In genomic region chr12:111378812-111379211, GRCm38 (mm10) we compare ENCODE assay signal across 11 mouse cellular contexts. TPM values are rescaled to one million over a fixed set of nuclear protein-coding genes. Genes with fewer than 3 reads are reported as not detected.
A peak's percentile ranks its signal among the peaks of the same experiment; 100 is the strongest.
DNase-seq lines count a peak whose midpoint lies in the region; ATAC-seq and TF ChIP-seq lines count a peak whose summit lies in the region.
"Had no signal": no experiment of that assay in that cellular context is flagged by ENCODE, and none has a peak within 500 bp of the region (broad histone marks: within the 10 kb centered on the region; RNA-seq: fewer than 3 reads in every experiment).

No protein-coding gene starts in this region.

- intact Hi-C loops in left cerebral cortex, adult 2 months (cut with DNase I): no loop called here
- intact Hi-C loops in left cerebral cortex, postnatal 25 days (cut with DNase I): no loop called here

- no peak for ATAC-seq in forebrain, embryonic 11.5 days (replicated peaks; ENCODE audit: low FRiP score)
- no peak for ATAC-seq in intestine, embryonic 15.5 days
- ATAC-seq in neural tube, embryonic 12.5 days (ENCODE audit: low FRiP score, low read depth): no peak
- no peak for ATAC-seq in activated CD4-positive, CD25-positive, alpha-beta regulatory T cell, adult 4 months

- WGBS in forebrain, embryonic 11.5 days: 74% methylated on average over 12 of the region's 12 CpGs
- 71% methylated on average over 12 of the region's 12 CpGs for WGBS in intestine, embryonic 15.5 days
- 76% methylated on average over 12 of the region's 12 CpGs for WGBS in neural tube, embryonic 12.5 days

- H3K4me2 ChIP-seq in forebrain, embryonic 11.5 days (ENCODE audit: low read depth, low read length, severe bottlenecking): peak overlapping the region; percentile 95; the same call in 1 of the 2 replicates
- H3K4me2 ChIP-seq in intestine, embryonic 15.5 days (replicated peaks): peak overlapping the region; percentile 76
- peak overlapping the region; percentile 98 for H3K4me2 ChIP-seq in neural tube, embryonic 12.5 days (replicated peaks)

- no peak overlapping the region for H3K4me3 ChIP-seq in left cerebral cortex, adult 2 months
- peak overlapping the region; percentile 95 for H3K4me3 ChIP-seq in forebrain, embryonic 11.5 days (ENCODE audit: low read depth, low read length)
- no peak overlapping the region; the same call in 1 of the 2 replicates for H3K4me3 ChIP-seq in intestine, embryonic 15.5 days (replicated peaks)
- no peak overlapping the region for H3K4me3 ChIP-seq in neural tube, embryonic 12.5 days

- peak overlapping the region; percentile 98; the same call in 1 of the 2 replicates for H3K27ac ChIP-seq in left cerebral cortex, adult 2 months
- H3K27ac ChIP-seq in forebrain, embryonic 11.5 days (ENCODE audit: low read depth, low read length): no peak overlapping the region
- no peak overlapping the region for H3K27ac ChIP-seq in intestine, embryonic 15.5 days
- H3K27ac ChIP-seq in neural tube, embryonic 12.5 days: no peak overlapping the region

- no peak overlapping the region; the same call in 1 of the 2 replicates for H3K9ac ChIP-seq in forebrain, embryonic 11.5 days (ENCODE audit: low read length)
- no peak overlapping the region for H3K9ac ChIP-seq in intestine, embryonic 15.5 days
- peak overlapping the region; percentile 91 for H3K9ac ChIP-seq in neural tube, embryonic 12.5 days

- no peaks in the 10 kb centered on the region for H3K27me3 ChIP-seq in forebrain, embryonic 11.5 days (ENCODE audit: control insufficient read depth, insufficient read depth, low read length)
- no peaks in the 10 kb centered on the region for H3K27me3 ChIP-seq in intestine, embryonic 15.5 days (replicated peaks)
- H3K27me3 ChIP-seq in neural tube, embryonic 12.5 days (replicated peaks): no peaks in the 10 kb centered on the region

- DNase-seq in left cerebral cortex, adult 2 months (ENCODE audit: extremely low spot score in 1 of 2, low spot score in 2 of 2): no peak
- no peak for DNase-seq in left cerebral cortex, postnatal 25 days (ENCODE audit: low spot score in 2 of 2)
- DNase-seq in forebrain, embryonic 11.5 days (ENCODE audit: low spot score): no peak
- no peak for DNase-seq in layer of hippocampus, postnatal 36 days
- no peak for DNase-seq in adrenal gland, postnatal 25 days
- DNase-seq: cerebellum, adult 11 months had no signal

- no peaks in the 10 kb centered on the region for H3K9me3 ChIP-seq in forebrain, embryonic 11.5 days (ENCODE audit: control insufficient read depth, low read length)
- no peaks in the 10 kb centered on the region for H3K9me3 ChIP-seq in intestine, embryonic 15.5 days
- no peaks in the 10 kb centered on the region for H3K9me3 ChIP-seq in neural tube, embryonic 12.5 days

- peaks cover 12% of the 10 kb centered on the region for H3K4me1 ChIP-seq in forebrain, embryonic 11.5 days (replicated peaks; ENCODE audit: control insufficient read depth, insufficient read depth, low read length)
- peaks cover 19% of the 10 kb centered on the region for H3K4me1 ChIP-seq in intestine, embryonic 15.5 days (replicated peaks)
- H3K4me1 ChIP-seq in neural tube, embryonic 12.5 days: peaks cover 24% of the 10 kb centered on the region

- H3K36me3 ChIP-seq in forebrain, embryonic 11.5 days (ENCODE audit: control insufficient read depth, insufficient read depth, low read length): no peaks in the 10 kb centered on the region
- H3K36me3 ChIP-seq in intestine, embryonic 15.5 days: no peaks in the 10 kb centered on the region
- no peaks in the 10 kb centered on the region for H3K36me3 ChIP-seq in neural tube, embryonic 12.5 days

- TF ChIP-seq CTCF in left cerebral cortex, adult 2 months (IDR thresholded peaks at IDR 0.05): no peak

RNA-seq across cellular contexts. Expression of gene Cdc42bpb, which starts 1.3 kb away (rescaled TPM):
- 100 to 1,000 TPM; 137 to 142 TPM for total RNA-seq in left cerebral cortex, adult 2 months (2021)
- 100 to 1,000 TPM; 133 TPM for total RNA-seq in left cerebral cortex, postnatal 25 days (2021)
- 42.7 and 44.0 TPM in 2 replicates for polyA plus RNA-seq in forebrain, embryonic 11.5 days (2014; fragmentation: Nextera tagmentation; extraction: Ambion mirVana)
- polyA plus RNA-seq in intestine, embryonic 15.5 days (2015; fragmentation: Nextera tagmentation; extraction: Ambion mirVana): 31.8 and 33.9 TPM in 2 replicates
- polyA plus RNA-seq in neural tube, embryonic 12.5 days (2016; fragmentation: Nextera tagmentation; extraction: Ambion mirVana): 41.7 and 44.9 TPM in 2 replicates
- total RNA-seq in layer of hippocampus, postnatal 36 days (2021): 100 to 1,000 TPM; 112 to 115 TPM
- under 1 TPM; 0.25 to 0.27 TPM for polyA plus RNA-seq in activated CD4-positive, CD25-positive, alpha-beta regulatory T cell, adult 4 months (2017; shearing (Covaris generic))
- total RNA-seq in adrenal gland, postnatal 25 days (2021): 123 and 157 TPM in 2 replicates

RNA-seq across cellular contexts. Expression of gene Lbhd2, which starts 27.8 kb away (rescaled TPM):
- 1 to 10 TPM; 1.3 to 2.8 TPM for total RNA-seq in left cerebral cortex, adult 2 months (2021)
- 1 to 10 TPM; 1.5 to 2.5 TPM for total RNA-seq in left cerebral cortex, postnatal 25 days (2021)
- polyA plus RNA-seq in forebrain, embryonic 11.5 days (2014; fragmentation: Nextera tagmentation; extraction: Ambion mirVana): not detected in 2 replicates
- polyA plus RNA-seq in intestine, embryonic 15.5 days (2015; fragmentation: Nextera tagmentation; extraction: Ambion mirVana): 1.6 and 2.0 TPM in 2 replicates
- 0.42 and 0.51 TPM in 2 replicates for polyA plus RNA-seq in neural tube, embryonic 12.5 days (2016; fragmentation: Nextera tagmentation; extraction: Ambion mirVana)
- total RNA-seq in layer of hippocampus, postnatal 36 days (2021): 1 to 10 TPM in 1 of 2 experiments, not detected in 1; 1.2 TPM
- not detected for polyA plus RNA-seq in activated CD4-positive, CD25-positive, alpha-beta regulatory T cell, adult 4 months (2017; shearing (Covaris generic))
- total RNA-seq in adrenal gland, postnatal 25 days (2021): 0.85 TPM in 1 of 2 replicates, not detected in the other
- total RNA-seq: gastrocnemius, postnatal 14 days; liver, adult 2 months had no signal
- polyA plus RNA-seq: liver, adult 2 months had no signal

RNA-seq across cellular contexts. Expression of gene Exoc3l4, which starts 38.0 kb away (rescaled TPM):
- total RNA-seq in left cerebral cortex, adult 2 months (2021): under 1 TPM; 0.54 to 0.96 TPM
- total RNA-seq in left cerebral cortex, postnatal 25 days (2021): 1 to 10 TPM in 1 of 2 experiments, under 1 TPM in 1; 0.85 to 1.3 TPM
- 3.0 and 3.3 TPM in 2 replicates for polyA plus RNA-seq in forebrain, embryonic 11.5 days (2014; fragmentation: Nextera tagmentation; extraction: Ambion mirVana)
- polyA plus RNA-seq in intestine, embryonic 15.5 days (2015; fragmentation: Nextera tagmentation; extraction: Ambion mirVana): 11.1 and 11.5 TPM in 2 replicates
- 3.0 and 3.3 TPM in 2 replicates for polyA plus RNA-seq in neural tube, embryonic 12.5 days (2016; fragmentation: Nextera tagmentation; extraction: Ambion mirVana)
- total RNA-seq in layer of hippocampus, postnatal 36 days (2021): 1 to 10 TPM; 3.3 to 5.5 TPM
- not detected for polyA plus RNA-seq in activated CD4-positive, CD25-positive, alpha-beta regulatory T cell, adult 4 months (2017; shearing (Covaris generic))
- total RNA-seq in adrenal gland, postnatal 25 days (2021): 4.4 and 5.7 TPM in 2 replicates
